9 mouse cellular contexts compared by ENCODE assay signal in genomic region chr2:28524406-28524805, GRCm38 (mm10). TPM values are rescaled to one million over a fixed set of nuclear protein-coding genes. Genes with fewer than 3 reads are reported as not detected.
DNase-seq lines count a peak whose midpoint lies in the region; ATAC-seq and TF ChIP-seq lines count a peak whose summit lies in the region.
"Had no signal": no experiment of that assay in that cellular context is flagged by ENCODE, and none has a peak within 500 bp of the region (broad histone marks: within the 10 kb centered on the region; RNA-seq: fewer than 3 reads in every experiment).

No protein-coding gene starts in this region.

- no peak for ATAC-seq in hindbrain, embryonic 16.5 days
- no peak for ATAC-seq in embryonic facial prominence, embryonic 14.5 days (ENCODE audit: low read depth)
- no peak for ATAC-seq in midbrain, embryonic 13.5 days

- no peaks in the 10 kb centered on the region for H3K9me3 ChIP-seq in hindbrain, embryonic 10.5 days
- no peaks in the 10 kb centered on the region for H3K9me3 ChIP-seq in hindbrain, embryonic 16.5 days (ENCODE audit: control insufficient read depth, low read length)
- no peaks in the 10 kb centered on the region for H3K9me3 ChIP-seq in embryonic facial prominence, embryonic 14.5 days (ENCODE audit: control insufficient read depth, low read length)
- H3K9me3 ChIP-seq in midbrain, embryonic 13.5 days, result no peaks in the 10 kb centered on the region

- no peaks in the 10 kb centered on the region for H3K27me3 ChIP-seq in hindbrain, embryonic 10.5 days (ENCODE audit: insufficient read depth, poor library complexity, severe bottlenecking)
- no peaks in the 10 kb centered on the region for H3K27me3 ChIP-seq in hindbrain, embryonic 16.5 days (replicated peaks; ENCODE audit: control insufficient read depth, insufficient read depth, low read length)
- no peaks in the 10 kb centered on the region for H3K27me3 ChIP-seq in embryonic facial prominence, embryonic 14.5 days (replicated peaks; ENCODE audit: control insufficient read depth, insufficient read depth, low read length)
- H3K27me3 ChIP-seq in midbrain, embryonic 13.5 days, result no peaks in the 10 kb centered on the region
- no peaks in the 10 kb centered on the region for H3K27me3 ChIP-seq in thymus, adult 2 months (ENCODE audit: control insufficient read depth, insufficient read depth, low read length)

- no peak overlapping the region for H3K4me3 ChIP-seq in hindbrain, embryonic 10.5 days
- H3K4me3 ChIP-seq in hindbrain, embryonic 16.5 days (ENCODE audit: low read length), result no peak overlapping the region
- H3K4me3 ChIP-seq in embryonic facial prominence, embryonic 14.5 days (ENCODE audit: low read depth, low read length), result no peak overlapping the region
- H3K4me3 ChIP-seq in midbrain, embryonic 13.5 days (replicated peaks), result no peak overlapping the region
- no peak overlapping the region for H3K4me3 ChIP-seq in thymus, adult 2 months (ENCODE audit: control insufficient read depth, insufficient read depth, low read length)

- TF ChIP-seq POLR2A in thymus, adult 2 months (IDR thresholded peaks at IDR 0.05; ENCODE audit: control insufficient read depth, extremely low read depth, insufficient read depth, low read length, poor library complexity), result no peak

- H3K27ac ChIP-seq in hindbrain, embryonic 10.5 days, result peak overlapping the region; percentile 88
- H3K27ac ChIP-seq in hindbrain, embryonic 16.5 days (ENCODE audit: low read depth, low read length), result no peak overlapping the region
- peak overlapping the region; percentile 63; the same call in 1 of the 2 replicates for H3K27ac ChIP-seq in embryonic facial prominence, embryonic 14.5 days (replicated peaks; ENCODE audit: low read depth, low read length)
- H3K27ac ChIP-seq in midbrain, embryonic 13.5 days, result peak overlapping the region; percentile 80
- no peak overlapping the region for H3K27ac ChIP-seq in thymus, adult 2 months (ENCODE audit: control insufficient read depth, insufficient read depth, low read length)

- no peak for DNase-seq in hindbrain, embryonic 10.5 days (ENCODE audit: low spot score)
- DNase-seq in adipocyte (ENCODE audit: low spot score), result peak; percentile 41
- DNase-seq in embryonic facial prominence, embryonic 14.5 days (ENCODE audit: low spot score), result no peak
- DNase-seq in thymus, postnatal 25 days, result no peak
- no peak for DNase-seq in gastrocnemius, adult 8-10 months (ENCODE audit: low spot score in 2 of 2)
- no peak for DNase-seq in thymus, adult 2 months

- no peak for TF ChIP-seq CTCF in thymus, adult 2 months (IDR thresholded peaks at IDR 0.05; ENCODE audit: borderline replicate concordance, control insufficient read depth, extremely low read depth, insufficient read depth, low read length, poor library complexity)

- no peak overlapping the region for H3K9ac ChIP-seq in hindbrain, embryonic 16.5 days (ENCODE audit: low read depth, low read length)
- no peak overlapping the region for H3K9ac ChIP-seq in embryonic facial prominence, embryonic 14.5 days (ENCODE audit: low read depth, low read length)
- 0 out of 2 replicates have a peak overlapping the region, but pooled peaks have one; percentile 2 for H3K9ac ChIP-seq in midbrain, embryonic 13.5 days (replicated peaks)

- H3K36me3 ChIP-seq in hindbrain, embryonic 10.5 days, result 0 out of 2 replicates have a peak, but pooled peaks cover 5% of the 10 kb centered on the region
- H3K36me3 ChIP-seq in hindbrain, embryonic 16.5 days (ENCODE audit: control insufficient read depth, insufficient read depth, low read length), result no peaks in the 10 kb centered on the region
- no peaks in the 10 kb centered on the region for H3K36me3 ChIP-seq in embryonic facial prominence, embryonic 14.5 days (ENCODE audit: control insufficient read depth, insufficient read depth, low read length)
- H3K36me3 ChIP-seq in midbrain, embryonic 13.5 days, result peaks cover 6% of the 10 kb centered on the region
- no peaks in the 10 kb centered on the region for H3K36me3 ChIP-seq in thymus, adult 2 months (ENCODE audit: control insufficient read depth, insufficient read depth, low read length)

- 73% methylated on average over 10 of the region's 10 CpGs for WGBS in hindbrain, embryonic 10.5 days
- 76% methylated on average over 10 of the region's 10 CpGs for WGBS in hindbrain, embryonic 16.5 days
- WGBS in embryonic facial prominence, embryonic 14.5 days, result 72% methylated on average over 10 of the region's 10 CpGs
- 74% methylated on average over 10 of the region's 10 CpGs for WGBS in midbrain, embryonic 13.5 days
- WGBS in thymus, adult 2 months, result 90% methylated on average over 10 of the region's 10 CpGs

- peaks cover 86% of the 10 kb centered on the region for H3K4me1 ChIP-seq in hindbrain, embryonic 10.5 days (replicated peaks)
- peaks cover 65% of the 10 kb centered on the region for H3K4me1 ChIP-seq in hindbrain, embryonic 16.5 days (ENCODE audit: control insufficient read depth, insufficient read depth, low read depth, low read length)
- peaks cover 14% of the 10 kb centered on the region; the same call in 1 of the 2 replicates for H3K4me1 ChIP-seq in embryonic facial prominence, embryonic 14.5 days (ENCODE audit: control insufficient read depth, insufficient read depth, low read length)
- H3K4me1 ChIP-seq in midbrain, embryonic 13.5 days (replicated peaks), result peaks cover 93% of the 10 kb centered on the region
- peaks cover 23% of the 10 kb centered on the region for H3K4me1 ChIP-seq in thymus, adult 2 months (replicated peaks; ENCODE audit: control insufficient read depth, insufficient read depth, low read length)

- H3K4me2 ChIP-seq in hindbrain, embryonic 16.5 days (ENCODE audit: low read length), result no peak overlapping the region
- H3K4me2 ChIP-seq in embryonic facial prominence, embryonic 14.5 days (ENCODE audit: low read depth, low read length), result no peak overlapping the region
- H3K4me2 ChIP-seq in midbrain, embryonic 13.5 days (replicated peaks), result no peak overlapping the region

RNA-seq across cellular contexts. Expression of gene Ralgds, which starts 11.5 kb away (rescaled TPM):
- 48.5 and 67.5 TPM in 2 replicates for polyA plus RNA-seq in hindbrain, embryonic 10.5 days (2016; fragmentation: Nextera tagmentation; extraction: Ambion mirVana)
- 75.0 and 84.9 TPM in 2 replicates for polyA plus RNA-seq in hindbrain, embryonic 16.5 days (2015; fragmentation: Nextera tagmentation; extraction: Ambion mirVana)
- polyA plus RNA-seq in embryonic facial prominence, embryonic 14.5 days (2014; fragmentation: Nextera tagmentation; extraction: Ambion mirVana), result 59.3 and 67.5 TPM in 2 replicates
- 70.8 and 82.0 TPM in 2 replicates for polyA plus RNA-seq in midbrain, embryonic 13.5 days (2015; fragmentation: Nextera tagmentation; extraction: Ambion mirVana)
- 10 to 100 TPM in 2 of 4 experiments, 1 to 10 TPM in 2; 8.1 to 11.1 (median 9.4) TPM for total RNA-seq in gastrocnemius, adult 8-10 months (2022)
- polyA plus RNA-seq in thymus, adult 2 months (2012; rRNA removed), result 45.4 and 51.6 TPM in 2 replicates

RNA-seq across cellular contexts. Expression of gene Gm10134, which starts 18.5 kb away (rescaled TPM):
- polyA plus RNA-seq in hindbrain, embryonic 10.5 days (2016; fragmentation: Nextera tagmentation; extraction: Ambion mirVana), result 0.70 TPM in 1 of 2 replicates, not detected in the other
- polyA plus RNA-seq in hindbrain, embryonic 16.5 days (2015; fragmentation: Nextera tagmentation; extraction: Ambion mirVana), result 2.5 and 2.6 TPM in 2 replicates
- 2.7 TPM in 1 of 2 replicates, not detected in the other for polyA plus RNA-seq in embryonic facial prominence, embryonic 14.5 days (2014; fragmentation: Nextera tagmentation; extraction: Ambion mirVana)
- 1.0 and 1.5 TPM in 2 replicates for polyA plus RNA-seq in midbrain, embryonic 13.5 days (2015; fragmentation: Nextera tagmentation; extraction: Ambion mirVana)
- total RNA-seq in gastrocnemius, adult 8-10 months (2022), result 1 to 10 TPM in 1 of 4 experiments, not detected in 3; 1.6 TPM
- polyA plus RNA-seq in thymus, adult 2 months (2012; rRNA removed), result 0.47 and 0.61 TPM in 2 replicates
- polyA plus RNA-seq: limb, embryonic 11.5 days had no signal

RNA-seq across cellular contexts. Expression of gene Gbgt1, which starts 27.7 kb away (rescaled TPM):
- 0.14 TPM in 1 of 2 replicates, not detected in the other for polyA plus RNA-seq in hindbrain, embryonic 10.5 days (2016; fragmentation: Nextera tagmentation; extraction: Ambion mirVana)
- polyA plus RNA-seq in hindbrain, embryonic 16.5 days (2015; fragmentation: Nextera tagmentation; extraction: Ambion mirVana), result 1.7 and 2.0 TPM in 2 replicates
- 1.3 and 1.7 TPM in 2 replicates for polyA plus RNA-seq in embryonic facial prominence, embryonic 14.5 days (2014; fragmentation: Nextera tagmentation; extraction: Ambion mirVana)
- 0.54 and 1.4 TPM in 2 replicates for polyA plus RNA-seq in midbrain, embryonic 13.5 days (2015; fragmentation: Nextera tagmentation; extraction: Ambion mirVana)
- total RNA-seq in gastrocnemius, adult 8-10 months (2022), result under 1 TPM; 0.36 to 0.99 (median 0.62) TPM
- 2.5 and 2.8 TPM in 2 replicates for polyA plus RNA-seq in thymus, adult 2 months (2012; rRNA removed)
- polyA plus RNA-seq: limb, embryonic 11.5 days had no signal

RNA-seq across cellular contexts. Expression of gene Cel, which starts 38.8 kb away (rescaled TPM):
- not detected in 2 replicates for polyA plus RNA-seq in hindbrain, embryonic 10.5 days (2016; fragmentation: Nextera tagmentation; extraction: Ambion mirVana)
- polyA plus RNA-seq in hindbrain, embryonic 16.5 days (2015; fragmentation: Nextera tagmentation; extraction: Ambion mirVana), result not detected in 2 replicates
- polyA plus RNA-seq in embryonic facial prominence, embryonic 14.5 days (2014; fragmentation: Nextera tagmentation; extraction: Ambion mirVana), result not detected in 2 replicates
- polyA plus RNA-seq in midbrain, embryonic 13.5 days (2015; fragmentation: Nextera tagmentation; extraction: Ambion mirVana), result 0.07 and 0.13 TPM in 2 replicates
- total RNA-seq in gastrocnemius, adult 8-10 months (2022), result not detected
- polyA plus RNA-seq in thymus, adult 2 months (2012; rRNA removed), result 0.42 and 0.49 TPM in 2 replicates
- polyA plus RNA-seq: limb, embryonic 11.5 days had no signal

RNA-seq across cellular contexts. Expression of gene Mrps2, which starts 56.5 kb away (rescaled TPM):
- 61.7 and 63.1 TPM in 2 replicates for polyA plus RNA-seq in hindbrain, embryonic 10.5 days (2016; fragmentation: Nextera tagmentation; extraction: Ambion mirVana)
- polyA plus RNA-seq in hindbrain, embryonic 16.5 days (2015; fragmentation: Nextera tagmentation; extraction: Ambion mirVana), result 48.2 and 51.4 TPM in 2 replicates
- polyA plus RNA-seq in embryonic facial prominence, embryonic 14.5 days (2014; fragmentation: Nextera tagmentation; extraction: Ambion mirVana), result 50.5 and 55.5 TPM in 2 replicates
- polyA plus RNA-seq in midbrain, embryonic 13.5 days (2015; fragmentation: Nextera tagmentation; extraction: Ambion mirVana), result 50.1 and 52.3 TPM in 2 replicates
- 10 to 100 TPM; 22.3 to 24.7 (median 23.9) TPM for total RNA-seq in gastrocnemius, adult 8-10 months (2022)
- 50.7 and 53.8 TPM in 2 replicates for polyA plus RNA-seq in thymus, adult 2 months (2012; rRNA removed)

Comparison
In these comparisons a context has a peak if more than half of its experiments do, and no peak if none do; other contexts are left out.
1. H3K27ac ChIP-seq: peak in hindbrain, embryonic 10.5 days (single experiment), embryonic facial prominence, embryonic 14.5 days (single experiment) and midbrain, embryonic 13.5 days (single experiment); none in hindbrain, embryonic 16.5 days (single experiment) and thymus, adult 2 months (single experiment).